In genomic region chr11:97543181-97543733, GRCm38 (mm10) we compare ENCODE assay signal across 10 mouse cellular contexts. TPM values are rescaled to one million over a fixed set of nuclear protein-coding genes. Genes with fewer than 3 reads are reported as not detected.
DNase-seq lines count a peak whose midpoint lies in the region; TF ChIP-seq lines count a peak whose summit lies in the region.
"Had no signal": no experiment of that assay in that cellular context is flagged by ENCODE, and none has a peak within 500 bp of the region (broad histone marks: within the 10 kb centered on the region; RNA-seq: fewer than 3 reads in every experiment).

No protein-coding gene starts in this region.

- H3K4me3 ChIP-seq in heart, embryonic 10.5 days: no peak overlapping the region
- H3K4me3 ChIP-seq in olfactory bulb, adult 2 months (ENCODE audit: insufficient read depth, low read depth, low read length): no peak overlapping the region
- H3K4me3 ChIP-seq: stomach, embryonic 15.5 days had no signal

- H3K4me1 ChIP-seq in heart, embryonic 10.5 days: peaks cover 23% of the 10 kb centered on the region
- H3K4me1 ChIP-seq in olfactory bulb, adult 2 months (ENCODE audit: control insufficient read depth, insufficient read depth, low read length): peaks cover 50% of the 10 kb centered on the region

- TF ChIP-seq POLR2A in olfactory bulb, adult 2 months (IDR thresholded peaks at IDR 0.05; ENCODE audit: insufficient read depth, low read depth, low read length): 0 out of 2 replicates have a peak, but pooled peaks have one; percentile 10

- H3K36me3 ChIP-seq in heart, embryonic 10.5 days: no peaks in the 10 kb centered on the region
- H3K36me3 ChIP-seq: stomach, embryonic 15.5 days had no signal

- no peak overlapping the region for H3K27ac ChIP-seq in heart, embryonic 10.5 days
- peak overlapping the region; percentile 0 for H3K27ac ChIP-seq in olfactory bulb, adult 2 months (ENCODE audit: insufficient read depth, low read depth, low read length)
- H3K27ac ChIP-seq: stomach, embryonic 15.5 days had no signal

- peak; percentile 9; the same call in 1 of the 2 replicates for TF ChIP-seq CTCF in olfactory bulb, adult 2 months (IDR thresholded peaks at IDR 0.05; ENCODE audit: insufficient read depth, low read depth, low read length)

- 47% methylated on average over 12 of the region's 12 CpGs for WGBS in heart, embryonic 10.5 days
- 43% methylated on average over 12 of the region's 12 CpGs for WGBS in olfactory bulb, adult 2 months

- peak; percentile 94 for DNase-seq in heart, adult 11 months
- no peak for DNase-seq in heart, embryonic 10.5 days (ENCODE audit: low spot score)
- peak; percentile 68 for DNase-seq in right cerebral cortex, postnatal 4 days
- DNase-seq in right cerebral cortex, postnatal 14 days: no peak
- peak; percentile 37 for DNase-seq in heart, postnatal 4 days
- DNase-seq in lung, postnatal 10 days: no peak
- no peak for DNase-seq in lung, postnatal 14 days

- no peaks in the 10 kb centered on the region for H3K9me3 ChIP-seq in heart, embryonic 10.5 days
- H3K9me3 ChIP-seq: stomach, embryonic 15.5 days had no signal

- H3K27me3 ChIP-seq in heart, embryonic 10.5 days (ENCODE audit: insufficient read depth, poor library complexity, severe bottlenecking): peaks cover 100% of the 10 kb centered on the region

RNA-seq across cellular contexts. Expression of gene Srcin1, which starts 32.7 kb away (rescaled TPM):
- polyA plus RNA-seq in heart, embryonic 10.5 days (2016; fragmentation: Nextera tagmentation; extraction: Ambion mirVana): 0.05 and 0.14 TPM in 2 replicates
- total RNA-seq in heart, postnatal 4 days (2021): under 1 TPM; 0.12 to 0.23 TPM
- polyA plus RNA-seq in olfactory bulb, adult 2 months (2012; ENCODE audit: insufficient read depth, insufficient read length, low replicate concordance, missing spikeins): not detected in 2 replicates

RNA-seq across cellular contexts. Expression of gene 4933428G20Rik, which starts 43.1 kb away (rescaled TPM):
- polyA plus RNA-seq in heart, embryonic 10.5 days (2016; fragmentation: Nextera tagmentation; extraction: Ambion mirVana): 1.3 TPM in 2 replicates
- total RNA-seq in heart, postnatal 4 days (2021): not detected
- polyA plus RNA-seq in olfactory bulb, adult 2 months (2012; ENCODE audit: insufficient read depth, insufficient read length, low replicate concordance, missing spikeins): not detected in 2 replicates
- total RNA-seq: left cerebral cortex, adult 8-10 months had no signal

Comparison
In these comparisons a context has a peak if more than half of its experiments do, and no peak if none do; other contexts are left out.
1. DNase-seq: peak in heart, adult 11 months (single experiment), right cerebral cortex, postnatal 4 days (single experiment) and heart, postnatal 4 days (single experiment); none in heart, embryonic 10.5 days (single experiment), right cerebral cortex, postnatal 14 days (single experiment), lung, postnatal 10 days (single experiment) and lung, postnatal 14 days (single experiment).